Mouse (Mus musculus) stomach, embryonic 14.5 days (tissue): Measurements from ENCODE around the gene Psenen. TPM values are rescaled to one million over a fixed set of nuclear protein-coding genes. Genes with fewer than 3 reads are reported as not detected.

Experiments used
- ATAC-seq: fragments of 200-750 bp; cut with Nextera tagmentation; 2 replicates; pipeline ENCODE4 v1.8.0; 2017; ENCODE audit warnings: low read depth, moderate TSS enrichment; ENCODE audit not compliant: insufficient number of reproducible peaks, insufficient read depth, low FRiP score
- H3K27ac ChIP-seq: fragments of 300-500 bp; sonication (generic); 2 replicates; pipeline ENCODE4 v1.5.1; 2014; ENCODE audit warnings: mild to moderate bottlenecking, low read length, moderate library complexity, mixed read lengths
- H3K27me3 ChIP-seq: fragments of 300-500 bp; sonication (generic); 2 replicates; pipeline ENCODE4 v1.6.1; 2014; ENCODE audit warnings: low read length, control low read depth, mixed read lengths; ENCODE audit not compliant: control insufficient read depth, insufficient read depth
- H3K36me3 ChIP-seq: fragments of 300-500 bp; sonication (generic); 2 replicates; pipeline ENCODE4 v1.6.1; 2014; ENCODE audit warnings: mild to moderate bottlenecking, control low read depth, low read length, moderate library complexity, mixed read lengths; ENCODE audit not compliant: control insufficient read depth, insufficient read depth
- H3K4me1 ChIP-seq: fragments of 300-500 bp; sonication (generic); 2 replicates; pipeline ENCODE4 v1.6.1; 2014; ENCODE audit warnings: low read length, control low read depth, mixed read lengths; ENCODE audit not compliant: control insufficient read depth, insufficient read depth
- H3K4me2 ChIP-seq: fragments of 300-500 bp; sonication (generic); replicated peaks from 2 replicates; pipeline ENCODE4 v1.6.1; 2014; ENCODE audit warnings: low read depth, low read length, control low read depth
- H3K4me3 ChIP-seq: fragments of 300-500 bp; sonication (generic); 2 replicates; pipeline ENCODE4 v1.5.1; 2014; ENCODE audit warnings: low read depth, low read length, control low read depth
- H3K9ac ChIP-seq: fragments of 300-500 bp; sonication (generic); replicated peaks from 2 replicates; pipeline ENCODE4 v1.6.1; 2014; ENCODE audit warnings: low read depth, mild to moderate bottlenecking, control low read depth, low read length, moderate library complexity, mixed read lengths
- H3K9me3 ChIP-seq: fragments of 300-500 bp; sonication (generic); 2 replicates; pipeline ENCODE4 v1.6.1; 2016; ENCODE audit warnings: low read depth, low read length, control low read depth; ENCODE audit not compliant: control insufficient read depth
- WGBS: fragments of 180-500 bp; shearing (Covaris S2); extraction: QIAGEN DNeasy Blood & Tissue Kit; methylation state at CpG from one replicate; pipeline ENCODE4 v1.1.7; 2014; 5-methylcytosine and 5-hydroxymethylcytosine counted together
- polyA plus RNA-seq: library from polyadenylated mRNA; unstranded; fragments of >200 nt; fragmentation: Nextera tagmentation; extraction: Ambion mirVana; gene quantifications from 2 replicates; pipeline ENCODE4 v1.2.1, GENCODE M21; 2014

The Psenen gene
- polyA plus RNA-seq: 113 and 117 TPM in 2 replicates

DNA sequence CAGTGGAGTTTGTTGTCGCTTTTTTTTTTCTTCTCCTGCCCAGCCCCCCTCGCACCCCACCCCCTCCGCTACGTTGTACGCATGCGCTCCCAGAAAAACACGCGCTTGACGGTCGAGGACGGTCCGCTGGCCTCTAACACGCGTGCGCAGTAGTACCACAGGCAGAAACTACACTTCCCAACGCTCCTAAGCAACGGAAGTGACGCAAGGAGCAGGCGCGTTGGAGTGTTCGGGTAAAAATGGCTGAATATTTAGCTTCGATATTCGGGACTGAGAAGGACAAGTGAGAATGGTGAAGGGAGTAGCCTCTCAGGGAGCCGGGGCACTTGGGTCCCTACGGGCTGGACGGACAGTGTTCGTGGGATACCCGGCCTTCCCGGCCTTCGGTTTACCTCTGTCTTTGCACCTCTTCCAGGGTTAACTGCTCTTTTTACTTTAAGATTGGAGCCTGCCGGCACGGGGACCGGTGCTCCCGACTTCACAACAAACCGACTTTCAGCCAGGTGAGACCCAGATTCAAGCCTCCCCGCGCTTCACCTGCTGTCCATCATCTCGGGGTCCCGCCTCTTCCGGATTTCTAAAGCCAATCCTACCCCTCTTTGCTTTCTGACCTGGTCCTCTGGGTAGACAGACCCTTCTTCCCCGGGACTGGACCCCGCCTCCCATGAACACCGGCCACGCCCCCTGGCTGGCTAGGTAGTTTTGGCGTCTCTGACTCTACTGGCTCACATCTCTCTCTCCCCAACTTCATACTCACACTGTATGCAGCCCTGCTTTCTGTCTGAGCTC is at the start of gene Psenen, which contains the start of the genes U2af1l4 and Gm49396:
Psenen (minus strand) TSS at position 511 of the 789 bp plus-strand sequence.
U2af1l4 (plus strand) TSS at position 185 of the 789 bp plus-strand sequence.
Gm49396 (plus strand) TSS at position 228 of the 789 bp plus-strand sequence.
- Histone ChIP-seq H3K27me3 (no peaks in the 10 kb centered on the region), H3K36me3 (peaks cover 17% of the 10 kb centered on the region), H3K4me2 (peak within 1 kb of the TSS; percentile 77), H3K27ac (peak within 1 kb of the TSS; percentile 96), H3K4me3 (peak within 1 kb of the TSS; percentile 59), H3K9me3 (no peaks in the 10 kb centered on the region), H3K9ac (peak within 1 kb of the TSS; percentile 55), H3K4me1 (peaks cover 7% of the 10 kb centered on the region; the same call in 1 of the 2 replicates)
- WGBS: under 1% methylated on average over 45 of the region's 45 CpGs
- ATAC-seq: peak; percentile 87

DNA sequence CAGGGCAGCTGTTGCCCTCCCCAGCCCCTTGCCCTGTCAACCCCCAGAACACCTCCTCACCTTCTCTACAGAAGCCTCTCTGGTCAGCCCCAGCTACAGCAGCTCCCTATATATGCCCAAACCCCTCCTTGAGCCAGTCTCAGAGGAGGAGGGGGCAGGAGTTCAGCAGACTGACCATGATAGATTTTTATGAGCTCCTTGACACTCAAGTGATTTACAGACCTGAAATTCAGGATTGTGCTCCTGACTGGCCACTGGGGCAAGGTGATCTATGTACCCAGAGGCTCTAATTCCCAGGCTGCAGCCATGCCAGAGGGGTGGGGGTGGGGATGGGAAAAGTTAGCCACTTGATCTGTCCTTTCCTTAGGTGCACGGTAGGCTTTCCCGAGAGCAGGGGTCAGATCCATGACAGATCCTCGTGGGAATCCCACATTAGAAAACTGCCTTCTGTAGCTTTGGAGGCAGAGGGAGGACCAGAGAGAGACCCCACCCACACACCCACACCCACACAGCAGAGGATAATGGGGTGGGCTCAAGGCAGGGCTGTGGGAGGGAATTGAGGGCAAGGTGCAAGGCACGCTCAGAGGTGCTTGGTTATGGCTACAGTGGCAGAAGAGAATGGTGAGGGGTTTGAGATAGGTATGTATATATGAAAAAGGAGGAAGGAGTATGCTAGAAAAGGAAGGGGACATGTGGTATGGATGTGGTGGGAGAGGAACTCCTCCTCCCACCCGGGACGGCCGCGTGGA is 49.4 kb upstream of the Psenen start, which contains the start of gene Upk1a:
Upk1a (minus strand) TSS at position 194 of the 749 bp plus-strand sequence.
- 0 out of 2 replicates have a peak, but pooled peaks have one; percentile 29 for ATAC-seq
- no peak within 1 kb of the TSS for H3K4me3 ChIP-seq
- no peak within 1 kb of the TSS for H3K27ac ChIP-seq
- H3K4me2 ChIP-seq: no peak within 1 kb of the TSS
- H3K4me1 ChIP-seq: no peaks in the 10 kb centered on the region
- peaks cover 18% of the 10 kb centered on the region for H3K36me3 ChIP-seq
- H3K9me3 ChIP-seq: no peaks in the 10 kb centered on the region
- 41% methylated on average over 8 of the region's 8 CpGs for WGBS
- no peaks in the 10 kb centered on the region for H3K27me3 ChIP-seq
- H3K9ac ChIP-seq: no peak within 1 kb of the TSS

GRCm38 (mm10) chr7:30610043-30610442 is 46.6 kb upstream of the Psenen start:
- ATAC-seq: peak; percentile 46; the same call in 1 of the 2 replicates
- H3K36me3 ChIP-seq: no peaks in the 10 kb centered on the region
- no peak overlapping the region for H3K4me3 ChIP-seq
- H3K9ac ChIP-seq: no peak overlapping the region
- no peaks in the 10 kb centered on the region for H3K27me3 ChIP-seq
- 49% methylated on average over 7 of the region's 7 CpGs for WGBS
- H3K4me1 ChIP-seq: no peaks in the 10 kb centered on the region
- H3K9me3 ChIP-seq: no peaks in the 10 kb centered on the region
- H3K4me2 ChIP-seq: no peak overlapping the region
- no peak overlapping the region for H3K27ac ChIP-seq

DNA sequence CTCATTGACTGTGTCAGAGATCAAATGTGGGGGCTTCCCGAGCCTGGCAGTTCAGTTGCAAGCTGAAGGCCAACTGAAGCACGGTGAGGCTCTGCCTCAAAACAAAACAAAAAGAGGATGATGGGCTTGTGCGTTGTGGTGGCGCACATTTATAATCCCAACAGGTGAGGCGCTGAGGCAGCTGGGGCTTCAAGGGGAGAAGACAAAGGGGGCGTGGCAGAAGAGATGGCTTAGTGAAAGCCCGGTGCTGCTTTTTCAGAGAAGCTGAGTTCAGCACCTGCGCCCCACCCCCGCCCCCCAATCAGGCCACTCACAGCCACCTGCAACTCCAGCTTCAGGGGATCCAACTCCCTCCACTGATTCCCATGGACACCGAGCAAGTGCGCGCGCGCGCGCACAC is 45.0 kb upstream of the Psenen start:
- Histone ChIP-seq H3K27ac (no peak overlapping the region), H3K4me3 (no peak overlapping the region), H3K9me3 (no peaks in the 10 kb centered on the region), H3K4me1 (no peaks in the 10 kb centered on the region), H3K27me3 (no peaks in the 10 kb centered on the region), H3K4me2 (no peak overlapping the region), H3K36me3 (no peaks in the 10 kb centered on the region), H3K9ac (no peak overlapping the region)
- ATAC-seq: no peak
- WGBS: 45% methylated on average over 16 of the region's 16 CpGs

- Histone ChIP-seq H3K4me1 (no peaks in the 10 kb centered on the region), H3K4me3 (no peak overlapping the region), H3K36me3 (no peaks in the 10 kb centered on the region), H3K27me3 (no peaks in the 10 kb centered on the region), H3K9me3 (no peaks in the 10 kb centered on the region), H3K4me2 (no peak overlapping the region), H3K27ac (no peak overlapping the region), H3K9ac (no peak overlapping the region)
- ATAC-seq: no peak
- WGBS: 29% methylated on average over 8 of the region's 8 CpGs
These were observed 44.4 kb upstream of the Psenen start for GRCm38 (mm10) chr7:30607706-30608309.

DNA sequence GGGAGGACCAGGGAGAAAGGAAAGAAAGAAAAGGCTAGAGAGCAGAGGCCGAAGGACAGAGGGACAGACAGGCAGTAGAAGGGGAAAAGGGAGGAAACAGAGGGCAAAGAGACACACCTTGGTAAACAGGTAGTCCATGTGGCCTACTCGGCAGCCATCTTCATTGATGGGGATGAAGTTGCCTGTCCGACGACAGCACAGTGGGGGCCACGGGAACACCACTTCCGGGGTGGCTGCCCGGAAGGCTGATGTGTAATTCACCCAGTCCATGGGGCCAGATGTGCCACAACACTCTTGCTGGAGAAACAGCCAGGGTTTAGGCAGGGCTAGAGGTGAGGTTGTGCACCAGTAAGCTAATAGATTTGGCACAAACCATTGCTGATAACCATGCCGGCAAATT is 41.5 kb upstream of the Psenen start:
- ATAC-seq: no peak
- Histone ChIP-seq H3K9me3 (no peaks in the 10 kb centered on the region), H3K4me2 (no peak overlapping the region), H3K27me3 (no peaks in the 10 kb centered on the region), H3K27ac (no peak overlapping the region), H3K9ac (no peak overlapping the region), H3K4me3 (no peak overlapping the region), H3K36me3 (no peaks in the 10 kb centered on the region), H3K4me1 (peaks cover 3% of the 10 kb centered on the region; the same call in 1 of the 2 replicates)
- 82% methylated on average over 8 of the region's 8 CpGs for WGBS

DNA sequence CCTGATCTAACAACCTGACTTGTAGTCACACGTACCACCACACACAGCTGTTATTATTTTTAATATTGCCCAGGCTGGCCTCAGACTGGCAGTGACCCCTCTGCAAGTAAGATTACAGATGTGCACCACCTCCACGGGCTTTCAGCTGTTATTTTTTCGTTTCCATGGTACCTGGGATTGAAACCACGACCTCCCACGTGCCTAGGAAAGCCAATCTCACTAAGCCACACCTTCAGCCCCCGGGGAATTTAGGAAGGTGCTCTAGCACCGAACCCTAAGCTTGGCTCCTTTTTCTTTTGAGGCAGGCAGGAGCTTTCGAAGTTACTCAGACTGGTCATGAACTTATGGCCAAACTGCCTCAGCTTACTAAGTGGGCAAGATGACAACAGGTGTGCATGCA is 41.0 kb upstream of the Psenen start:
- Histone ChIP-seq H3K4me3 (no peak overlapping the region), H3K4me2 (no peak overlapping the region), H3K27ac (no peak overlapping the region), H3K4me1 (peaks cover 3% of the 10 kb centered on the region; the same call in 1 of the 2 replicates), H3K27me3 (no peaks in the 10 kb centered on the region), H3K9me3 (no peaks in the 10 kb centered on the region), H3K36me3 (no peaks in the 10 kb centered on the region), H3K9ac (no peak overlapping the region)
- no peak for ATAC-seq
- 53% methylated on average over 8 of the region's 8 CpGs for WGBS

DNA sequence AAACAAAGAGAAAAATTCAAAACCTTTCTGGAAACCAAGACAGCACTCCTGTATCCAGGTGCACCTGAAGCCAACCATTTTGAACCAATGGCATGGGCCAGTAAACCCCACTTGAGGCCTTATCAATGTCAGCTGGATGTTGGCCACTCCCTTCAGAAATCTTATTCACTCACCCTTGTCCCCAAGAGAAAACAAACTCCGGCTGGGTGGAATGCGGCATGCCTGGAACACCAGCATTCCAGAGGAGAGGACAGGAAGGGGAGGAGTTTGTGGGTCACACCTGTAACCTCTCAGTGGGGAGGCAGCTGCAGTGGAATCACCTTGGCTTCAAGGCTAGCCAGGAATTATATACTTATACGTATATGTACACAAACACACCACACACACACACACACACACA is 39.2 kb upstream of the Psenen start:
- peak; percentile 53 for ATAC-seq
- Histone ChIP-seq H3K4me3 (no peak overlapping the region), H3K27me3 (no peaks in the 10 kb centered on the region), H3K4me2 (no peak overlapping the region), H3K36me3 (no peaks in the 10 kb centered on the region), H3K4me1 (peaks cover 3% of the 10 kb centered on the region; the same call in 1 of the 2 replicates), H3K9me3 (no peaks in the 10 kb centered on the region), H3K9ac (no peak overlapping the region), H3K27ac (peak overlapping the region; percentile 52)
- WGBS: 10% methylated on average over 3 of the region's 3 CpGs
